Mouse (Mus musculus) embryonic facial prominence, embryonic 11.5 days (tissue): ENCODE data around the gene Gm9887. TPM values are rescaled to one million over a fixed set of nuclear protein-coding genes. Genes with fewer than 3 reads are reported as not detected.

Experiments
- ATAC-seq: fragments of 200-750 bp; cut with Nextera tagmentation; replicated peaks from 2 replicates; pipeline ENCODE4 v1.8.0; 2017; ENCODE audit warnings: low read depth; ENCODE audit not compliant: insufficient number of reproducible peaks, low FRiP score, low TSS enrichment
- DNase-seq: peaks from one replicate; pipeline ENCODE4 v3.0.0-alpha.2; 2015; ENCODE audit warnings: low spot score
- H3K27ac ChIP-seq: fragments of 300-500 bp; sonication (generic); replicated peaks from 2 replicates; pipeline ENCODE4 v1.5.1; 2014; ENCODE audit warnings: mild to moderate bottlenecking, low read depth, low read length, control low read depth
- H3K27me3 ChIP-seq: fragments of 300-500 bp; sonication (generic); 2 replicates; pipeline ENCODE4 v1.6.1; 2014; ENCODE audit warnings: mild to moderate bottlenecking, low read length, moderate library complexity, mixed read lengths; ENCODE audit not compliant: control insufficient read depth, insufficient read depth
- H3K36me3 ChIP-seq: fragments of 300-500 bp; sonication (generic); replicated peaks from 2 replicates; pipeline ENCODE4 v1.6.1; 2014; ENCODE audit warnings: low read depth, mild to moderate bottlenecking, low read length, moderate library complexity, mixed read lengths; ENCODE audit not compliant: control insufficient read depth, insufficient read depth
- H3K4me1 ChIP-seq: fragments of 300-500 bp; sonication (generic); 2 replicates; pipeline ENCODE4 v1.6.1; 2014; ENCODE audit warnings: low read length, mixed read lengths; ENCODE audit not compliant: control insufficient read depth, insufficient read depth
- H3K4me2 ChIP-seq: fragments of 300-500 bp; sonication (generic); 2 replicates; pipeline ENCODE4 v1.6.1; 2014; ENCODE audit warnings: low read depth, mild to moderate bottlenecking, control low read depth, low read length, moderate library complexity
- H3K4me3 ChIP-seq: fragments of 300-500 bp; sonication (generic); 2 replicates; pipeline ENCODE4 v1.5.1; 2014; ENCODE audit warnings: low read depth, low read length, control low read depth
- H3K9ac ChIP-seq: fragments of 300-500 bp; sonication (generic); replicated peaks from 2 replicates; pipeline ENCODE4 v1.6.1; 2014; ENCODE audit warnings: mild to moderate bottlenecking, control low read depth, low read length
- H3K9me3 ChIP-seq: fragments of 300-500 bp; sonication (generic); replicated peaks from 2 replicates; pipeline ENCODE4 v1.6.1; 2016; ENCODE audit warnings: mild to moderate bottlenecking, low read length, inconsistent platforms, mixed read lengths; ENCODE audit not compliant: control insufficient read depth
- WGBS: fragments of 180-500 bp; shearing (Covaris S2); extraction: QIAGEN DNeasy Blood & Tissue Kit; methylation state at CpG from one replicate; pipeline ENCODE4 v1.1.7; 2014; 5-methylcytosine and 5-hydroxymethylcytosine counted together
- polyA plus RNA-seq: library from polyadenylated mRNA; unstranded; fragments of >200 nt; fragmentation: Nextera tagmentation; extraction: Ambion mirVana; gene quantifications from 2 replicates; pipeline ENCODE4 v1.2.1, GENCODE M21; 2014

Gene Gm9887
- polyA plus RNA-seq, 1 experiment from 2014 or later, result 1.0 TPM

- H3K9me3 ChIP-seq, result no peaks in the 10 kb centered on the region
- no peaks in the 10 kb centered on the region for H3K4me1 ChIP-seq
- H3K9ac ChIP-seq, result no peak overlapping the region
- H3K27me3 ChIP-seq, result no peaks in the 10 kb centered on the region
- H3K36me3 ChIP-seq, result no peaks in the 10 kb centered on the region
- H3K4me3 ChIP-seq, result no peak overlapping the region
- DNase-seq (no peak), ATAC-seq (no peak)
- H3K27ac ChIP-seq, result no peak overlapping the region
- H3K4me2 ChIP-seq, result no peak overlapping the region
- WGBS, result 65% methylated on average over 4 of the region's 4 CpGs
These were observed 42.7 kb upstream of the Gm9887 start for GRCm38 (mm10) chr12:69414826-69415572.

- ATAC-seq (no peak), DNase-seq (no peak)
- Histone ChIP-seq H3K36me3 (no peaks in the 10 kb centered on the region), H3K27ac (no peak overlapping the region), H3K27me3 (no peaks in the 10 kb centered on the region), H3K4me1 (no peaks in the 10 kb centered on the region), H3K9ac (no peak overlapping the region), H3K4me3 (no peak overlapping the region), H3K4me2 (no peak overlapping the region), H3K9me3 (no peaks in the 10 kb centered on the region)
- WGBS, result 82% methylated on average over 3 of the region's 3 CpGs
These were observed 41.0 kb upstream of the Gm9887 start for GRCm38 (mm10) chr12:69413303-69413702.

GRCm38 (mm10) chr12:69411936-69412335 lies 39.7 kb upstream of the Gm9887 start:
- no peaks in the 10 kb centered on the region for H3K27me3 ChIP-seq
- H3K9ac ChIP-seq, result no peak overlapping the region
- no peaks in the 10 kb centered on the region for H3K4me1 ChIP-seq
- H3K4me2 ChIP-seq, result no peak overlapping the region
- no peak overlapping the region for H3K4me3 ChIP-seq
- no peak for ATAC-seq
- no peaks in the 10 kb centered on the region for H3K36me3 ChIP-seq
- DNase-seq, result no peak
- 61% methylated on average over 4 of the region's 4 CpGs for whole genome bisulfite sequencing
- no peaks in the 10 kb centered on the region for H3K9me3 ChIP-seq
- no peak overlapping the region for H3K27ac ChIP-seq

GRCm38 (mm10) chr12:69410767-69411166 lies 38.5 kb upstream of the Gm9887 start:
- Histone ChIP-seq H3K36me3 (no peaks in the 10 kb centered on the region), H3K4me3 (no peak overlapping the region), H3K27ac (no peak overlapping the region), H3K9ac (no peak overlapping the region), H3K9me3 (no peaks in the 10 kb centered on the region), H3K4me1 (no peaks in the 10 kb centered on the region), H3K4me2 (no peak overlapping the region), H3K27me3 (no peaks in the 10 kb centered on the region)
- WGBS, result 70% methylated on average over 5 of the region's 5 CpGs
- DNase-seq, result no peak
- ATAC-seq, result no peak

GRCm38 (mm10) chr12:69402594-69403167 lies 30.4 kb upstream of the Gm9887 start:
- Histone ChIP-seq H3K36me3 (no peaks in the 10 kb centered on the region), H3K27me3 (no peaks in the 10 kb centered on the region), H3K4me3 (no peak overlapping the region), H3K9ac (no peak overlapping the region), H3K4me2 (no peak overlapping the region), H3K4me1 (no peaks in the 10 kb centered on the region), H3K9me3 (no peaks in the 10 kb centered on the region), H3K27ac (no peak overlapping the region)
- WGBS, result 87% methylated on average over 13 of the region's 13 CpGs
- ATAC-seq, result no peak
- DNase-seq, result no peak

- ATAC-seq (no peak), DNase-seq (no peak)
- 54% methylated on average over 9 of the region's 9 CpGs for WGBS
- no peaks in the 10 kb centered on the region for H3K36me3 ChIP-seq
- H3K9ac ChIP-seq, result no peak overlapping the region
- no peaks in the 10 kb centered on the region for H3K27me3 ChIP-seq
- H3K4me2 ChIP-seq, result no peak overlapping the region
- H3K27ac ChIP-seq, result no peak overlapping the region
- no peaks in the 10 kb centered on the region for H3K9me3 ChIP-seq
- no peaks in the 10 kb centered on the region for H3K4me1 ChIP-seq
- H3K4me3 ChIP-seq, result no peak overlapping the region
These were observed 29.8 kb upstream of the Gm9887 start for GRCm38 (mm10) chr12:69402100-69402499.

- no peaks in the 10 kb centered on the region for H3K27me3 ChIP-seq
- no peak overlapping the region for H3K4me2 ChIP-seq
- no peaks in the 10 kb centered on the region for H3K36me3 ChIP-seq
- no peak overlapping the region for H3K4me3 ChIP-seq
- no peak overlapping the region for H3K9ac ChIP-seq
- no peaks in the 10 kb centered on the region for H3K9me3 ChIP-seq
- no peak for ATAC-seq
- no peaks in the 10 kb centered on the region for H3K4me1 ChIP-seq
- WGBS, result 34% methylated on average over 2 of the region's 2 CpGs
- no peak overlapping the region for H3K27ac ChIP-seq
- DNase-seq, result no peak
These were observed 28.6 kb upstream of the Gm9887 start for GRCm38 (mm10) chr12:69400871-69401286.

GRCm38 (mm10) chr12:69400367-69400766 lies 28.1 kb upstream of the Gm9887 start:
- WGBS, result 82% methylated on average over 4 of the region's 4 CpGs
- Histone ChIP-seq H3K36me3 (no peaks in the 10 kb centered on the region), H3K27me3 (no peaks in the 10 kb centered on the region), H3K4me1 (no peaks in the 10 kb centered on the region), H3K9ac (no peak overlapping the region), H3K4me2 (no peak overlapping the region), H3K9me3 (no peaks in the 10 kb centered on the region), H3K27ac (no peak overlapping the region), H3K4me3 (no peak overlapping the region)
- DNase-seq, result no peak
- ATAC-seq, result no peak
